Mouse (Mus musculus): ENCODE results near the gene Ninj1.

Gene Ninj1

DNA sequence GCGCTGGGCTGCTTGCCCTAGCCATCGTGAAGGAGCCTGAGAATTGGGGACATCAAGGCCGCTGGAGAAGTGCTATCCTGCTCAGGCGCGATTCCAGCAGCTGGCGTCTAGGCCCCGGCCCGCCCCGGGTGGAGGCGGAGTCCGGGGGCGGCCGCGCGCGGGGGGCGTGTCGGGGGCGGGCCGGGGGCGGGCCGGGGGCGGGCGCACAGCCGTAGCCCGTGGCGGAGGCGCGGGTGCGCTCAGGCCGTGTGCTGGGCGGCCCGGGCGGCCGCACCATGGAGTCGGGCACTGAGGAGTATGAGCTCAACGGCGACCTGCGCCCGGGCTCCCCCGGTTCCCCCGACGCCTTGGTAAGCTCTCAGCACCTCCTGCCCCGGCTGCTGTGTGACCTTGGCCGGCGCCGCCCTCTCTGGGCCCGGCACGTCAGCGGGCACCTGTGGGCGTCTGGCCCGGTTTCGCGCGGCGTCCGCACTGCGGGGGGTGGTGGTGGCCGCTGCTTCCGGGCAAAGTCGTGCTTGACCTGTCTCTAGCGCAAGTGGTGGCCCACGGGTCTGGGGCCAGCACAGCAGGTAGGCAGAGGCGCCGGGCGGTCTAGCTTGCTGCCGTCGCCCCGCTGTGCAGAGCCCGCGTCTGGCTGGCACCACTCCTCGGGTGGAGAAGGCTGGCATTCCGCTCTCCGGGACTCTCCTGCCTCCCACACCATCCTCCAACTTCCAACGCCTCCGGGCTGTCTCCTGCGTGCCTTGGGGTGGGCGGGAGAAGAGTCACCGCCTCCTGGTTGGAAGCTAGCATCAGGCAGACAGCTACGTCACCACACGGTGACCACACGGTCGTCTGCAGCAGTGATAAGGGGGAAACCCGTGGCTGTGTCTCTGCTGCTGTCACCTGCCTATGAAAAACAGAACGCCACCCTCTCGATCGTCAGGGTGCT, at the start of gene Ninj1:
Ninj1 (plus strand) TSS at position 198 of the 931 bp plus-strand sequence.
- DNase-seq: peak; percentile 79

DNA sequence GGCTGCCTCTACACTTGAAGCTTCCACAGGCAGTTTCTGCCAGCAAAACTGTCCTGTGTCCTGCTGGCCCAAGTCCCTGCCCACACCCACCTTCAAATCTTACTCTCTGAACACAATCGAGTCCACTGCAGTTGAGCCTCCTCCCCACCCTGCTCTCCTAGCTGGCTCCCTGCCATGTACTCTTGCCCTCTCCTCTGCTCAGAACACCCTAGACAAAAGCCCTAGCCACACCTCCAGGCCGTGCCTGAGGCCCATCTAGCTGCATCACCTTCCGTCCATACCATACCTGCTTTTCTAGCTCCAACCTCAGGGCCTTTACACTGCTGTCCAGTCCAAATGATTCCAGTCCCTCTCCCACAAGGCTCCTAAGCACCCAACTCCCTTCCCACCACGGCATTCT, 46.7 kb upstream of the Ninj1 start:
- no peak for DNase-seq

DNA sequence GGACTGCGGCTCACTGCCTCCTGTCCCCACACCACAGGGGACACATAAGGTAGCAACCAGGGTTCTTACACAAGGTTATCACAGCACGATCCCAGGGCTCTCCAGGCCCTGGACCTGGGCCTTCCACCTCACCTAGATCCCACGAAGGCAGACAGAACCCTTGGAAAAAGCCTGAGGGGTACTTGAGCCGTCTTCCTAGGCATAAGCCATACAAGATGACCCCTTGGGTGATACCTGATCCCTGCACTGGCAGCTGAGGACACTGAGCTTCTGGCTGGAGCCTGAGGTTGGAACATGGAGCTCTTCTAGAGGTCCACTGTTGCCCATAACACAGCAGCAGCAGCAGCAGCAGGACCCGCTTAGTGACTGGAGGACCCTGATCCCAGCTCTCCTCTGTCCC, 44.9 kb upstream of the Ninj1 start:
- DNase-seq: no peak

DNA sequence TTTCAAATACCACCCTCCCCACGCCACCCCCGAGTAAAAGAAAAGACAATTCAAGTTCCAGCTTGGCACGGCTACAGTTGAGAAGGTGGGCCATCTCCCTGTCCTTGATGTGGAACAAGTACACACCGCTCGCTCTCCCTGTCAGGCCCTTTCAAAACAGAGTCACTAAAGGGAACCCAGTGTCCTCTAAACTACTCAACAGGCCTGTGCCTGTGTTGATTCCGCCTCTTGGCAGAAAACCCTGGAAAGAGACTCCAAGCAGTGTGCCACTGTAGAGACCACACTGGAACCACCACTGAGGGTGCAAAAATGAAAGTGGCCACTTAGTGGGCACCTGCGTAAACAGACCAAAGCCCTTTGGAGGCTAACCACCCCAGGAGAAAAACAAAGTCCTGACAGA, 44.0 kb upstream of the Ninj1 start:
- no peak for DNase-seq

DNA sequence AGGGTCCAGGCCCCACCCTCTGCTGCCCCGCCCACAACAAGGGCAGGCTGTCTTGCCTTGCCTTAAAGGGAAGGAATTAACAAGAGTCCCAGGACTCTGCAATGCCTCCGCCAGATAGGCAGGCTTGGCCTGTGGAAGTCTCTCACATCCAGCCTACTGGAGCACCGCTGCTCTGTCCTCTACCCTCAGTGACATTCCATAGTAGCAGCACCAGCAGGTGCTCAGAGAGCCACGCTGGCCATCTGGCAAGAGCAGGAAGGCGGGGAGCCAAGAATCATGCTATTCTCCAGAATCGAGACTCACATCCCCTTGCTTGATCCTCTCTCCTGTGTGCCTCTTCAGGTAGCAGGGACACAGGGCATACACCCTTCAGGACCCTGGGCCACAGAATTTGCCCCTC, 42.8 kb upstream of the Ninj1 start:
- peak; percentile 86 for DNase-seq

DNA sequence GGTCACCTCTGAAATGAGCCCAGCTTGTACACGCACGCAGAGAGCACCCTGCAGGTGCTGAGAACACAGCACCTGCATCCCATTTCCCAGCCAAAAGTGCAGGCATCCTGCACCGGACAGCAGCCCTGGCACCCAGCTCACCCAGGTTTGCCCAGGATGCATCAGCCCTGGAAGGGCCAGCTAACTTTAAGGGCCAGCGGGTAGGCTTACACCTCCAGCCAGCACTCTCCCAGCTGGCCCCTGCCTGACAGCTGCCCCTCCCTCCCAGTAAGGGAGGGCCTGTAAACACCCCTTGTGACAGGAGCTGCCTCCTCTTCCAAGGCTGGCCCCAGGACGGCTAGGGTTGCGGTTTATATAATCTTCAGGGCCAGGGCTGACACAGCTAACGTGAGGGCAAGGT, 41.9 kb upstream of the Ninj1 start:
- peak; percentile 80 for DNase-seq

DNA sequence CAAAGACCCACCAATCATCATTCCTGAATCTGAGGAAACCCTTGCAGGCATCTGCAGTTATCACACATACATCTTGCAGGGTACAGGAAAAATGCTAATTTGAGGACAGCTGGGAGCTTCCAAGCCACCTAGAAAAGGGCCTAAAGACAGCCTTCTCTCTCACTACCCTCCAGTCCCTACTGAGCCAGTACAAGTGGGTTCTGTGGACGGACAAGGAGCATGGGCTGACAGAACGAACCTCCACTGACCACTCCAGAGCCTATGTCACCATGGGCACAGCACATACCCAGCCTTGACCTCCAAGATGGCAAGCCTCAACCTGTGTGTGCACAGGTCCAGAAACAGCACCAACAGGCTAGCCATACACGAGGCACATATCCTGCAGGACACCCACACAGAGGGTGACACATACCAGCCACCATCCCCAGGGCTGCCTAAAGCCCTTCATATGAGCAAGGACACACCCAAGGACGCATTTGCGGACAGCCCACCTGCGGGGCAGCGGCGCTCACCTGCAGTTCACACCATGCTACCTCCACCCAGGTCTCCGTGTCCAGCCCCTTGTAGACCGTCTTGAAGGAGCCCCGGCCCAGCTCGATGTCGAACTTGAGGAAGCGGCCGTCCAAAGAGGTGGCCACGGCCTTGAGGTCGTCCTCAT, 41.1 kb upstream of the Ninj1 start:
- peak; percentile 55 for DNase-seq

DNA sequence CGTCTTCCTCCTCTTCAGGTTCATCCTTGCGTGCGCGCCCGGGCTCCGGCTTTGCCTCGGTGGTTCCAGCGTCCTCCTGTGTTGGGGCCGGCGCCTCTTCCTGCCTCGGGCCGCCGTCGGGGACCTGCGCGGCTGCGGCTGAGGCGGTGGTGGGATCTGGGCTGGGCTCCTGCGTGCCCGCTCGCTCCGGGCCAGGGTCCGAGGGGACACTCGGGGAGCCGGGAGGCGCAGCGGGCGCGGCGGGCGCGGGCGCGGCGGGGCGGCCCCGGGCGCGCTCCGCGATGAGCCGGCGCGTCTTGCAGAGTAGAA, 40.6 kb upstream of the Ninj1 start:
- DNase-seq: no peak

DNA sequence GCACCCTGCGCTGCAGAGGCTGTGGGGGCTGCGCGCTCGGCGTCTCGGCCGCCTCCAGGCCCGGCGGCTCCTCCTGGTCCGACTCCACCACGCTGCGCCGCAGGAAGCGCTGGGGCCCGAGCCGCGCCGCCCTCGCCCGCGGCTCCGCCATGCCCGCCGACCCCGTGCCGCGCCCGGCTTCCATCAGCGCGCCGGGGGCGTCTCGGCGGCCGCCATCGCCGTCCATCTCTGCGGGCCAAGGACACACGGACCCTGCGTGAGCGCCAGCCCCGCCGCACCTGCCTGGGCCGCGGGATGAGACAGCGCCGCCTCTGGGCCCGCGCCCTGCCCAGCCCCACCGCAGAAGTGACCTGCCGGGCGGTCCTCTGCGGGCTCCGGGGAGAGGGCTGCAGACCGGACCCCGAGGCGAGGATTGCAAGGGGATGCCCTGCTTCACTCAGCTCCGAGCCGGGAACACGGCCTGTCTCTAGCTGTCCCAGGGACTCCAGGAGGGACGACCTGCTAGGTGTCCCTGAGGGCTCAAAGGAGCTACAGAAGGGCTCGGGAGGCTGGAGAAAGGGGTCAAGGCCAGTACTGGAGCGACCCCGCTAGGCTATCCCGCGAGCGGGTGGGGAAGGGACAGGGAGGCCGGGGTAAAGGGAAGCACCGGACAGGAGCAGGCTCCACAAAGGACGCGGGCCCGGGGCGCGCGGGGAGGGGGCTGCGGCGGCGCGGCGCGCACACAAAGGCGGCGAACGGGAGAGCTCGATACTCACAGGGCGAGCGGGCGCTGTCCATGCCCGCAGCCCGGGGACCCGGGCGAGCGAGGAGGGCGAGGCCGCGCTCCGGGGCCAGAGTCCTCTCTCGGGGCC, 40.1 kb upstream of the Ninj1 start:
- peak; percentile 72 for DNase-seq

DNA sequence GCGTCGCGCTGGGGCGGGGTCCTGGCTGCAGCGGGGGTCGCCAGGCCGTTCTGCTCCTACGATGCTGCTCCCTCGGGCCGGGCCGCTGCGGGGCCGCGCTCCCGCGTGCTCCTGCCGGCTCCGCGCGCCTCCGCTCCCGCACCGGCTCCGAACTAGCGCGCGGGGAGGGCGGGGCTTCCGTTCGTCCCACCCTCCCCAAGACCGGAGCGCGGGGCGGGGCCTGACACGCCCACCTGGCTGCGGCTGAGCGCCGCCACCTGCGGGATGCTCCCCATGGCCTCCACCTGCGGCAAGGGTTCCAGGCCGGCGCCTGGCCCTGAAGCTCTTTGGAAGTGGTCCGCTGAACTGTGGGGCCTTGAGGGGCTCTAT, 39.4 kb upstream of the Ninj1 start, which contains the start of gene Wnk2:
Wnk2 (minus strand) TSS at position 157 of the 369 bp plus-strand sequence.
- peak; percentile 92 for DNase-seq

DNA sequence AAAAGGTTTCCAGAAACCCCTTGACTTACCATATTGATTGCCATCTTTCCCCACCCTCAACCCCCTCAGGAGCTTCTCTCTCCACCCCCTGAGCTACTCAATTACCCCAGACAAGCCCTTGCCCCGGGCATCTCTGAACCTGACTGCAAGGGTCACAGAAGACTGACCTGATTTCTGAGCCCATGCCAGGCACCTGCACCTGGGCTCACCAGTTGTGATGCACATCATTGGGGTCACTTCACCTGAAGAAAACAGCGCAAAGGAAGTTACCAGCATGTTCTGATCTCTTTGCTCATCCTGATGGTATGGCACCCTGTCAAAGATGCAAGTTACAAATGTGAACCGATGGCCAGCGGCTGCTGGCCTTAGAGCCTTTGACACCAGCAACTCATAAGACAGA, 38.6 kb upstream of the Ninj1 start:
- peak; percentile 55 for DNase-seq

DNA sequence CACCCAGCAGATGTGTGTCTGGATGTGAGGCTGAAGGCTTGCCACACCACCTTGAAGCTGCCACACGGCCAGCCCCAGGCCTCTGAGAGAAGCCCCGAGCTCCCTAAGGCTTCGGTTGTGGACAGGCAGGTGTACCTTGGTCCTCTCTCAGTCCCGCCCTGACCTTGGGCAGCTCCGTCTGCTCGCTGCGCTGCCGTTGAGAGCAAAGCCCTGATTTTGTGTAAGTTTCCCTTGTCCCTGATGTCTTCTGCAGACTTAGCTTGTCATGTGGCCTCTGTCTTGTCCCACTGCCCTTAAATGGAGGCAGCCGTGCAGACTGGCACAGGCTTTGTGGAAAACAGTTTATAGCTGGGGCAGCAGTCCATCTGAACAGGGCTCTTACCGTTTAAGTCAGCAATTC, 33.3 kb upstream of the Ninj1 start:
- DNase-seq: no peak

DNA sequence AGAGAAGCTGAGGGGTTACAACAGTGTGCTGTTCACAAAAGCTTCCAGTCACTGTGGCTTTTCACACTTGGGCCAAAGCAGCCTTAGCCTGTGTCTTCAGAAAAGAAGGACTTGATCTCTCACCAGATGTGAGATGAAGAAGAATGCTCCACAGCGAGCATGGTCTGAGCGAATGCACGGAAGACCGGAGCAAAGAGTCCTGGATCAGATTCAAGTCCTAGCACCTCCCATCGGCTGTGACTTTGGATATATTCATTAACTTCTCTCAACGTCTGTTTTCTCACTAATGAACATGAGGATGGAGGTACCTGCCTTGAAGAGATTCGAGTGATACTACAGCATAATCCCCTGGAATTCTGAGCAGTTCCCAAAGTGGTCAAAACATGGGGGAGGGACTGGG, 32.7 kb upstream of the Ninj1 start:
- no peak for DNase-seq

DNA sequence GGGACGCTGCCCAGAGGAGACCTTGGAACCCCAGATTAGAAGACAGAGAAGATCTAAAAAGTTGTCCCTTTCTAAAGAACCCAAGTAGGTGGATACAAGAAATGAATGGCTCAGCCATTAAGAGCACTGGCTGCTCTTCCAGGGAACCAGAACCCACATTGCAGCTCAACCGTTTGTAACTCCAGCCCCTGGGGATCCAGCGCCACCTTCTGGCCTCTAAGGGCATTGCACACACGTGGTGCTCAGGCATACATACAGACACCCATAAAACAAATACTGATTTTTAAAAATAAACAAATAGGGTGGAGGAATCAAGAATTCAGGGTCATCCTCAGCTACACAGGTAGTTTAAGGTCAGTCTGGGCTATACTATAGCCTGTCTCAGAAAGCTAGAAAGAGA, 30.6 kb upstream of the Ninj1 start:
- no peak for DNase-seq

DNA sequence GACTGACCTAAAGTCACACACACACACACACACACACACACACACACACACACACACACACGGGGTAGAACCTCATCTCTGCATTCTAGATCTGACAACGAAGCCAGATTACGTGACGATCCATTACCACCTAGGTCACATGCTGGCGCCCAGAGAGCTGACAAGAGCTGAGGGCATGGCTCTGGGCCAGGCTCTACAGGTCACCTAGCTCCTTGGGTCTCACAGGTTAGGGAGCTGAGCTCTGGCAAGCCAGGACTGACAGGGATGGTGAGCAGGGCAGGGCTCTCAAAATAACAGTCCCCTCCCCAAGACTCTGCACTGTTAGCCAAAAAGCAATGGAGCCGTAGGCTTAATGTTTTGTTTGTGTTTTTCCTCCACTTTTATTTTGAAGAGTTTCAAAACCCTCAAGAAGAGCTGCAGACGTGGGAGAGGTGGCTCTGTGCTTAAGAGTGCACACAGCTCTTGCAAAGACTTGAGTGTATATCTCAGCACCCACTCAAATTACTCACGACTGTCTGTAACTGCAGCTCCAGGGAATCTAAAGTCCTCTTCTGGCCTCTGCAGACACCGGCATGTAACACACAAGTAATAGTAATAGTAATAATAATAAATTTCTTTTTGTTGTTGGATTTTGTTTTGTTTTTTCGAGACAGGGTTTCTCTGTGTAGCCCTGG, 29.1 kb upstream of the Ninj1 start:
- DNase-seq: no peak

DNA sequence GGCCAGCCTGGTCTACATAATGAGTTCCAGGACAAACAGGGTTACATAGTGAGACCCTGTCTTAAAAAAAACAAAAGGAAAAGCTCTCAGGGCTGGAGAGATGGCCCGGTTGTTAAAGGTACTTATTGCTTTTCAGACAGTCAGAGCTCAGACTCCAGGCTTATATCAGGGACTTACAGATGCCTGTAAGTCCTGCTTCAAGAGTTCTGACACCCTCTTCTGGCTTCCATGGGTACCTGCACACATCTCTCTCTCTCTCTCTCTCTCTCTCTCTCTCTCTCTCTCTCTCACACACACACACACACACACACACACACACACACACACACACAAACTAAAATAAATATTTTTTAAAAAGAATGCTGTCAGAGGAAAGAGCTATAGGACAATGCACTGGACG, 26.0 kb upstream of the Ninj1 start:
- DNase-seq: no peak

DNA sequence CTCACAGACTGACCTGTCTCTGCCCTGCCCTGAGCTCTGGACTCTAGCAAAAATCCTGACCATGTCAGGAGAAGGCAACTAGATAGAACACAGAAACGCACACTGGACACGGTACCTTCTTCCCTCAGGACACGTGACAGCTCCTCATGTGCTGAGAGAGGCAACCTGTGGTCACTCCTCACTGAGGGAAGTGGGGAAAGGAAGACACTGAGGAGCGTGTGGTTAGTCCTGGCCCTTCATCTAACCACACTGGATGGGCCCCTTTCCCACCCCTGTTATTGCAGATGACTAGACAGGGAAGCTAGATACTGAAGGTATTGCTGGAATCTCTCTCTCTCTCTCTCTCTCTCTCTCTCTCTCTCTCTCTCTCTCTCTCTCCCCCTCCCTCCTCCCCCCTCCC, 24.6 kb upstream of the Ninj1 start:
- no peak for DNase-seq

DNA sequence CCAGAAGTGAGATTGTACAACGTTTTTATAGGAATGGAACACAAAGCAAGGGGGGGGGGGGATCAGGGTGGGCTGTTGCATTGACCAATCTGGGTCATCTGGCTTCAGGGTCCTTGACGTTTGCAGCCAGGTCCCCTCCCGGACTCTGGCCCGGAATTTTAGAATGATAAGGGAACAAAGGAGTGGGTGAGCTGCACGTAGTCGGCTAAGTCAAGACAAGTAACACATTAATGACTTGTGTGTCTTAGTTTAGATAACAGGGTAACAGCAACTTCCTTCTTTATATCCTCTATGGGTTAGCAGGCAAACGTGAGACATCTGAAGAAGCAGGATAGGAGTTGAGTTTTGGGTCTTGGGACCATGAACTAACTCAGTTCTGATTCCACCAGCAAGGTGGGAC, 23.6 kb upstream of the Ninj1 start:
- no peak for DNase-seq

DNA sequence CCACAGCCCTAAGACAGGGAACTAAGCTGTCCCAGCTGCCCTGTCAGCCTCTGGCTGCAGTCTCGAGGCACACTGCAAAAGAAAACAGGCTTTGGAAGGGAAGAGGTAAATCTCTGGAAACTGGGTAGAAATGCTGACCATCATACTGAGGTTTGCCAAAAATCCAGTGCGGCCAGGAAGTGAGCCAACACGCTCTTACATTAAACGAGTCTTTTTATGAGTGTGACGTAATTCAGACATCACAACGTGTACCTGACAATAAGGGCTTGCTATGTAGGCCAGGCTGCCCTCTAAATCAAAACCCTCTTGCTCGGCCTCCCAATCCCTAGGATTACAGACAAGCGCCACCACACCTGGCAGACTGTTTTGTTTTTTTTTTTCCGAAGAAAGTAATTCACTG, 20.2 kb upstream of the Ninj1 start:
- no peak for DNase-seq

DNA sequence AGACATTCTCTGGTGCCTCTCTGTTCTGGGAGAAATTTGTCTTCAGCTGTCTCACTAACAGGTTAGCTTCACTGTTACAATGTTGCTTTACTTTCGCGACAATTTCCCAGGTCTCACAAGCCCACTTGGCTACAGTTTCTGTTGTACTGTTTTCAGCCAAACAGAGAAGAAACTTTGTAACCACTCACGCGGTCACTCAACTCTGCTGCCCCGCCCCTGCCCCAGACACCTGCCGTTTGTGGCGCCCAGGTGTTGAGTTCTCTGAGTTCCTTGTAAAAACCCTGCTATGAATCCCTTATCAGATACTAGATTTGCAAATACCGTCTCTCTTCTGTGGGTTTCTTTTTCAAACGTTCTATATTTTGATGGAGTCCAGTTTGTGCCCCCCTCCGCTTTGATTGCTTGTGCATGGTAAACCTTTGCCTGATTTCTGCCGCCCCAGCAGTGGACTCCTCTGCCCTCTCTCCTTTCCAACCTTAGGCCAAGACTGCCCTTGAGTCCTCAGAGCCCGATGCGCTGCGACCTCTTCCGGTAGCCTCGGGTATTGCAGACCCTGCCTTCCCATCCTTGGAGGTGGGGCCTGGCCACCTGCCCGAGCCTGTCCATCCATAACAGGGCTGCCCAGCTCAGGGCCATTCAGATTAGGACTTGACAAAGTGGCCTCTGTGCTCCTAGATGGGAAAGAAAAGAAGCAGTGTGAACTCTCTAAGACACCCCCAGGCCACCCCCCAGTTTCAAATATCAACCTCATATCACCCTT, 17.7 kb upstream of the Ninj1 start:
- DNase-seq: peak; percentile 97

DNA sequence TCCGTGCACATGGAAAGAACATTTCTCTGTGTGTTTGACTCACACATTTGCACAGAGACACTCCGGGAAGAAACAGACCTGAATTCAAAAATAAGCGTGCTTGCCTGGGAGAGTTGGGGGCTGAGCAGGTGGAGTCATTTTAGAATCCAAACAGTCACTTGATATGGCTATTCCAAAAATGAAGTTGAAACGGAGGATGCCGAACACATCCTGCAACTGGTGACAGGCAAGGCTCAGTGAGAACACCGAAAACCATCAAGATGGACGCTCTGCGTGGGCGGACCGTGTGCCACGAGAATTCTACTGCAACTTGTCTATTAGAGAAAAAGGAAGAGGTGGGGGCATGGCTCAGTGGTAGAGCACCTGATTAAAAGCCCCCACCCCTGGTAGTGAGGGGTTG, 16.7 kb upstream of the Ninj1 start:
- no peak for DNase-seq

DNA sequence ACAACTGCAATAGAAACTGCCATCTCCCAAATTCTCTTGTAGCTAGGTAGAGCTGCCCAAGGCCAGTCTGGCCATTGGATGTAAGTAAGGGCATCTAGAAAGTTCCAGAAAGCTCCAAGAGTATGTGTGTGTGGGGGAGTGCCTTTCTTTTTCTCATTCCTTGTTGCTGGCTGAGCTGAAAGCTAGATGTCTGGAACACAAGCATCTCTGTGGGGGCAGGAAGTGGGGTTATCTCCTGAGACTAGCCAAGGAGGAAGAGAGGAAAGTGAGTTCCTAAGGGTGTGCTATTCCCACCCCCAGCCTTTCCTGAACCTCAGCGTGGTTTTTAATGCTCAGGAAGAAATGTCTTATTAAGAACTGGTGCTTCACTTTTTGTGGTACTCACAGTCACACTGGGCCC, 15.6 kb upstream of the Ninj1 start:
- DNase-seq: peak; percentile 48

All from cerebellum, adult 9-10 months (tissue).